Mouse (Mus musculus): ENCODE results near the gene Agap2. TPM values are rescaled to one million over a fixed set of nuclear protein-coding genes. Genes with fewer than 3 reads are reported as not detected.

The Agap2 gene
- polyA plus RNA-seq, 1 experiment from 2014 or later = 4.0 TPM

DNA sequence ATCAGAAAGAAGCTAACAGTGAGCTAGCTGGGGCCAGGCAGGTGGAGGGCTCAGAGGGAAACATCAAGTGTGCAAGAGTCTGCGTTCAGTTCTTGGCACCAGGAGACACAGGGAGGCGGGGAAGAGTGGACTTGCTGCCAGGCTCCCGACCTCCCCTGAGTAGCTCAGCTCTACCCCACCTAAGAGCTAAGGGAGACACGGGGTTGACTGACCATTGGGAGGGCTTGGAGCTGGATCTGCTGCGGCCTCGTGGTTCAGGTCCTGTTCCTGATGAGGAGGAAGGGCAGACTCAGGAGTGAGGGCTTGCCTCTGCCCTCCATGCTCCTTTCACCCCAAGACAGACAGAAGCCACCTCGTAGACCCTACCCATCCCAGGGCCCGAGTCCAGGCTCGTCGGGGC is 24.1 kb downstream of the Agap2 start:
- Histone ChIP-seq H3K4me2 (no peak overlapping the region), H3K36me3 (peaks cover 48% of the 10 kb centered on the region), H3K27ac (replicated peaks) (no peak overlapping the region), H3K9ac (no peak overlapping the region), H3K4me3 (no peak overlapping the region), H3K4me1 (replicated peaks) (peaks cover 11% of the 10 kb centered on the region), H3K27me3 (no peaks in the 10 kb centered on the region), H3K9me3 (no peaks in the 10 kb centered on the region)
- ATAC-seq (ENCODE audit: low FRiP score, low read depth) = no peak
- WGBS = 90% methylated on average over 10 of the region's 10 CpGs

DNA sequence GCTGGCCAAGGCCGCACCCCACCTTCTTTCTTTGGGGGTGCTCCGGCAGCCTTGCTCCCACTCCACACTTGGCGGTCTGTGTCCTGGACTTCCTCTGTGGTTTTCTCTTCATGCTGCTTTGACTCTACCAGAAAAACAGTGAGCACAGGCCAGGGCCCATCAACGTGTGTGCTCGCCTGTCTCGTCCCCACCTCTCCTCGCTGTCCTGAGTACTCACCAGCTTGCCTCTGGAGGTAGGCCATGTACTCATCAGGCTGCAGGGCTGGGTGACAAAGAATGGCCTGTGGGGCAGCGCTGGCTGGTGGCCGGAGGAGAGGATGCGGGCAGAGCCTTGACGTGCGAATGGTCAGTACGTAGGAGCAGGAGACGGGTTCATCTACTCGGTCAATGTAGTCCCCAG is 24.8 kb downstream of the Agap2 start:
- Histone ChIP-seq H3K27me3 (no peaks in the 10 kb centered on the region), H3K36me3 (peaks cover 50% of the 10 kb centered on the region), H3K27ac (replicated peaks) (no peak overlapping the region), H3K4me1 (replicated peaks) (peaks cover 4% of the 10 kb centered on the region), H3K9ac (no peak overlapping the region), H3K4me2 (no peak overlapping the region), H3K9me3 (no peaks in the 10 kb centered on the region), H3K4me3 (no peak overlapping the region)
- no peak for ATAC-seq (ENCODE audit: low FRiP score, low read depth)
- 94% methylated on average over 15 of the region's 15 CpGs for WGBS

DNA sequence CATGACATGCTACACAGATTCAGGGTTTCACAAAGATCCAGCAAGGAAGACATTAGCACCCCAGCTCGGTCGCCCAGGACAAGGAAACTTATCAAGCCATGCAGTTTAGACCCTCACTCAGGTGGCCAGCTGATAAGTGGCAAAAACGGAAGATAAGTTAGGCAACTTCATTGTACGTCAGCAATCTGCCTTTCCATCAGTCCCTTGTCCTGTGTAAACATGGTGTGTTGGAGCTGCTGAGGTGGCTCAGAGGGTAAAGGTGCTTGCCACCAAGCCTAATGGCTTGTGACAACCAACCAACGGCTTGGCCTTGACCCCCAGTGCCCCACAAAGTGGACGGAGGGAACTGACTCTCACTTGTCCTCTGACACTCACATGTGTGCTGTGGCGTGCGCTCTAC is 25.3 kb downstream of the Agap2 start:
- H3K4me3 ChIP-seq = no peak overlapping the region
- no peak for ATAC-seq (ENCODE audit: low FRiP score, low read depth)
- peaks cover 56% of the 10 kb centered on the region for H3K36me3 ChIP-seq
- no peak overlapping the region for H3K4me2 ChIP-seq
- 90% methylated on average over 8 of the region's 8 CpGs for WGBS
- H3K9me3 ChIP-seq = no peaks in the 10 kb centered on the region
- no peak overlapping the region for H3K27ac ChIP-seq (replicated peaks)
- no peaks in the 10 kb centered on the region for H3K4me1 ChIP-seq (replicated peaks)
- no peak overlapping the region for H3K9ac ChIP-seq
- no peaks in the 10 kb centered on the region for H3K27me3 ChIP-seq

DNA sequence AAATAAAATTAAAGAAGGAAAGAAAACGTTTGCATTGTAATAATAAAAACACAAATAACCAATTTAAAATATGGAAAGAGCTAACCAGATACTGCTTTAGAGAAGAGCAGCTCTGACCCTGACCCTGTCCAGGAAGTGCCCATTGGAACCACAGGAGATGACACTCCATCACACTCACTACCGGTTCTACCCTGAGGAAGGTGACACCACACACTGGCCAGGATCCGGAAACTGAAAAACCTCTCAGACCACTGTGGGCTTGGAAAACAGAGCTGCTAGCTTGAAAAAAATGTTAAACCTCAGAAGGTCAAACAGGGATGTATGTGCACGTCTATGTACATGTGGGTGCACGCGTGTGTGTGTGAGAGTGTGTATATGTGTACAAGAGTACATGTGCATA is 26.1 kb downstream of the Agap2 start:
- 88% methylated on average over 6 of the region's 6 CpGs for whole genome bisulfite sequencing
- Histone ChIP-seq H3K4me3 (no peak overlapping the region), H3K4me2 (no peak overlapping the region), H3K9ac (no peak overlapping the region), H3K27ac (replicated peaks) (no peak overlapping the region), H3K27me3 (no peaks in the 10 kb centered on the region), H3K9me3 (no peaks in the 10 kb centered on the region), H3K4me1 (replicated peaks) (no peaks in the 10 kb centered on the region), H3K36me3 (peaks cover 55% of the 10 kb centered on the region)
- ATAC-seq (ENCODE audit: low FRiP score, low read depth) = no peak

DNA sequence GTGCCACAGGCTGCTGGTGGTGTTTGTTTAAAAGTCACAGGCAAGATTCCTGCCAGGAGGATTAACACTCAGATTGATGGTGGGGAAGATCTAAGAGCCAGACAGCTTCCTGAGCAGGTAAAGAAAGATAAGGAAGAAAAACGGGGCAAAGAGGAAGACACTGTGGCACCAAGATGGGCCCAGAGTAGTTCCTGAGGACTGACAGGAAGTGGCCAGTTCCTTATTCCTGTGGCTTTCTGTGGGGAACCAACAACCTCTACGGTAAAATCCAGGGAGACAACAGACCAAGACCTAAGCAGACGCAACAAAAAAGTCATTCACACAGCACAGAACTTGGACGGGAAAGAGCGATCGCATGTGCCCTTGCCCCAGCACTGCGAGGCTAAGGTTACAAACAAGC is 28.5 kb downstream of the Agap2 start:
- no peak overlapping the region for H3K27ac ChIP-seq (replicated peaks)
- H3K9ac ChIP-seq = no peak overlapping the region
- H3K4me3 ChIP-seq = no peak overlapping the region
- H3K4me2 ChIP-seq = no peak overlapping the region
- no peak for ATAC-seq (ENCODE audit: low FRiP score, low read depth)
- 90% methylated on average over 7 of the region's 7 CpGs for WGBS
- H3K36me3 ChIP-seq = peaks cover 39% of the 10 kb centered on the region
- H3K4me1 ChIP-seq (replicated peaks) = no peaks in the 10 kb centered on the region
- H3K27me3 ChIP-seq = no peaks in the 10 kb centered on the region
- H3K9me3 ChIP-seq = no peaks in the 10 kb centered on the region

DNA sequence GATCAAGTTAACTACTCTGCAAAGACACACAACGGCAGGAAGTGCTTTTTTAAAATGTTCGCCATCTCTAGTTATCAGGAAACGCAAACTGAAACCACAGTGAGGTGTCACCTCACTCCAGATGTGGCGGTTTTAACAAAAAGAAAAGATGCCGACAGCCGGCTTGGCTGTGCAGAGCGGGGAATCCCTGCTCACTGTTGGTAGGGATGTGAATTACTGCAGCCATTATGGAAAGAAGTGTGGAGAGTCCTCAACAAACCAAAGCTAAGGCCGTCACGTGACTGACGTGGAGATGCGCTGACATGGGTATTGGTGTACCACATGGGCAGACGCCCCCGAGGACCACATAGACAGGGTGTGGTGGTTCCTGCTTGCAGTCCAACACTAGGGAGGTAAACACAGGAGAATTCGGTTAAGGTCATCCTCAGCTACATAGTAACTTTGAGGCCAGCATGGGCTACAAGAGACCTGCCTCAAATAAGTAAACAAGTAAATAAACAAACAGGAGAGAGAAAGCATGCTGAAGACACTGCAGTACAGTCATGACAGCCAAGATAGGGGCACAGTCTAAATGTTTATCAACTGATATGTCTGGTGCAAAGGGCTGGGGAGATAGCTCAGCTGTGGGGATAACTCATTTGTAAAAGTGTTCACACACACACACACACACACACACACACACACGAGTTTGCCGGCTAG is 32.6 kb downstream of the Agap2 start:
- Histone ChIP-seq H3K4me3 (no peak overlapping the region), H3K27ac (replicated peaks) (no peak overlapping the region), H3K9ac (no peak overlapping the region), H3K4me2 (no peak overlapping the region), H3K36me3 (peaks cover 26% of the 10 kb centered on the region), H3K4me1 (replicated peaks) (no peaks in the 10 kb centered on the region), H3K9me3 (no peaks in the 10 kb centered on the region), H3K27me3 (no peaks in the 10 kb centered on the region)
- no peak for ATAC-seq (ENCODE audit: low FRiP score, low read depth)
- 94% methylated on average over 16 of the region's 16 CpGs for WGBS

DNA sequence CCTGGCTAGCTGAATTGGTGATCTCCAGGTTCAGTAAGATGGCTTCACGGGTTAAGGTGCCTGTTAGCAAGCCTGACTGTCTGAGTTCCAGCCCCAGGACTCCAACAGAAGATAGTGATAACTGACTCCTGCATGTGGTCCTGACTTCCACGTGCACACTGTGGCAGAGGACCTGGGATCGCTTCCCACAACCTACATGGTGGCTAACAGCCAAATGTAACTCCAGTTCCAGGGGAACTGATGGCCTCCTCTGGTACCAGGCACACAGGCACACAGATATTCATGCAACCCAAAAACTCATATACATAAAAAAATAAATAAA is 33.1 kb downstream of the Agap2 start:
- no peak overlapping the region for H3K9ac ChIP-seq

DNA sequence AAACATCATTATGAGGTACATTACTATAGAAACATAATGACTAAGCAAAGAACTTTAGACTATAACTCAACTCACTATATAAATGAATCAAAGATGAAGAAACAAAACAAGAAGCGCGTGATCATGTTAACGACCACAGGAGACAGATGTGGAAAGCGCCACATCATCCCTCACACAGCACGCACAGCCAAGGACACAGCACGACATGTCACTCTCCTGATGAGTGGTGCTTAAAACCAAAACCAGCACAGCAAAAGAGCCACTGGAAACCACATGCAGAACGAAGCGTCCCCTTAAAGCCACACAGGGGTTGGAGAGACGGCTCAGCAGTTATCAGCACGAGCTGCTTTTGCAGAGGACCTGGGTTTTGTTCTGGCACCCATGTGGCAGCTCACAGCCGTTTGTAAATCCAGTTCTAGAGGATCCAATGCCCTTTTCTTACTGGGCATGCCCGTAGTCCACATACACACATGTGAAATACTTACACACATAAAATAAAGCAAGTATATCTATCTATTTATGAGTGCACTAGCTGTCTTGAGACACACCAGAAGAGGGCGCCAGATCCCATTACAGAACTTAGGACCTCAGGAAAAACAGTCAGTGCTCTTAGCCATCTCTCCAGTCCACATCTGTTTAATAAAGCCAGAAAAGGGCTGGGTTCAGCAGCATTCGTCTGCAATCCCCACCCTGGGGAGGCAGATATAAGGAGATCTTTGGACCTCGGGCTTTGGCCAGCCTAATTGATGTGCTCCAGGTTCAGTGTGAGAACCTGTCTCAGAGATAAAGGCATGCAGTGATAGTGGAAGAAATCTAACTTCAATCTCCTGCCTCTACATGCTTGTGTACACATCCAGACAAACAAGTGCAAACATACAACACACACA is 36.2 kb downstream of the Agap2 start:
- no peak overlapping the region for H3K27ac ChIP-seq (replicated peaks)
- H3K36me3 ChIP-seq = peaks cover 27% of the 10 kb centered on the region
- no peak for ATAC-seq (ENCODE audit: low FRiP score, low read depth)
- no peaks in the 10 kb centered on the region for H3K9me3 ChIP-seq
- H3K4me1 ChIP-seq (replicated peaks) = no peaks in the 10 kb centered on the region
- H3K4me2 ChIP-seq = no peak overlapping the region
- H3K27me3 ChIP-seq = no peaks in the 10 kb centered on the region
- H3K9ac ChIP-seq = no peak overlapping the region
- H3K4me3 ChIP-seq = no peak overlapping the region
- WGBS = 88% methylated on average over 15 of the region's 15 CpGs

More for the DNA sequence above, 33.1 kb downstream of the Agap2 start:
- 83% methylated on average over 3 of the region's 3 CpGs for WGBS
- H3K9me3 ChIP-seq = no peaks in the 10 kb centered on the region
- H3K36me3 ChIP-seq = peaks cover 31% of the 10 kb centered on the region
- H3K27ac ChIP-seq (replicated peaks) = no peak overlapping the region
- H3K27me3 ChIP-seq = no peaks in the 10 kb centered on the region
- no peaks in the 10 kb centered on the region for H3K4me1 ChIP-seq (replicated peaks)
- H3K4me2 ChIP-seq = no peak overlapping the region
- ATAC-seq (ENCODE audit: low FRiP score, low read depth) = no peak
- H3K4me3 ChIP-seq = no peak overlapping the region

DNA sequence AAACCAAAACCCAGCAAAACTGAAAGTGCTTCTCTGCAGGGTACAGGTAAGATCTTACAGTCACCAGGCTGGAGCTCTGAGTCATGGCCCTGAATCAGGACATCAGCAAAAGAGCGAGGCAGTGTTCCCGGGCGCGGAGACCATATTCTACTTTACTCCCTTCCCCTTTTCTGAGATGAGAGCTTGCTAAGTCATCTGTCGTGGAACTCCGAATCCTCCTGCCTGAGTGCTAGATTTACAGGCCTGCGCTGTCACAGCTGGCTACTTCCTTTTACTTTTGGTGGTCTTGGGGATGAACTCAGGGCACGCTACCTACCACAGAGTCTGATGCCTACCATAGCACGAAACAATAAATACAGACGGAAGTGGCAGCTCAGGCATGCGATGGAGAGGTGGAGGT is 39.3 kb downstream of the Agap2 start:
- Histone ChIP-seq H3K9me3 (no peaks in the 10 kb centered on the region), H3K4me1 (replicated peaks) (peaks cover 3% of the 10 kb centered on the region; the same call in 1 of the 2 replicates), H3K27me3 (no peaks in the 10 kb centered on the region), H3K36me3 (peaks cover 45% of the 10 kb centered on the region), H3K4me2 (no peak overlapping the region), H3K4me3 (no peak overlapping the region), H3K27ac (replicated peaks) (no peak overlapping the region), H3K9ac (no peak overlapping the region)
- WGBS = 95% methylated on average over 11 of the region's 11 CpGs
- ATAC-seq (ENCODE audit: low FRiP score, low read depth) = no peak

DNA sequence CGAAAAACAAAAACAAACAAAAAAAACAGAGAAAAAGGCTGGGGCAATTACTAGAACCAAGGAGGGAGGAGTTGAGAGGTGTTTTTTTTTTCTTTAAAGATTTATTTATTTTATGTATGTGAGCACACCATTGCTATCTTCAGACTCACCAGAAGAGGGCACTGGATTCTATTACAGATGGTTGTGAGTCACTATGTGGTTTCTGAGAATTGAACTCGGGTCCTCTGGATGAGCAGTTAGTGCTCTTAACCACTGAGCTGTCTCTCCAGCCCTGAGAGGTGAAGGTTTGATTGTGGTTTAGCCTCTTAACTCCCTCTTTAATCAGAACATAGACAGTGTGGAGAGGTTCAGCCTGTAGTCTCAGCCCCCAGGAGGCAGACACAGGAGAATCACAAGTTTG is 40.0 kb downstream of the Agap2 start:
- H3K4me1 ChIP-seq (replicated peaks) = peaks cover 10% of the 10 kb centered on the region
- H3K9ac ChIP-seq = no peak overlapping the region
- no peak for ATAC-seq (ENCODE audit: low FRiP score, low read depth)
- H3K27ac ChIP-seq (replicated peaks) = no peak overlapping the region
- H3K36me3 ChIP-seq = peaks cover 46% of the 10 kb centered on the region
- no peaks in the 10 kb centered on the region for H3K27me3 ChIP-seq
- no peak overlapping the region for H3K4me2 ChIP-seq
- WGBS = 84% methylated on average over 2 of the region's 2 CpGs
- no peaks in the 10 kb centered on the region for H3K9me3 ChIP-seq
- no peak overlapping the region for H3K4me3 ChIP-seq

DNA sequence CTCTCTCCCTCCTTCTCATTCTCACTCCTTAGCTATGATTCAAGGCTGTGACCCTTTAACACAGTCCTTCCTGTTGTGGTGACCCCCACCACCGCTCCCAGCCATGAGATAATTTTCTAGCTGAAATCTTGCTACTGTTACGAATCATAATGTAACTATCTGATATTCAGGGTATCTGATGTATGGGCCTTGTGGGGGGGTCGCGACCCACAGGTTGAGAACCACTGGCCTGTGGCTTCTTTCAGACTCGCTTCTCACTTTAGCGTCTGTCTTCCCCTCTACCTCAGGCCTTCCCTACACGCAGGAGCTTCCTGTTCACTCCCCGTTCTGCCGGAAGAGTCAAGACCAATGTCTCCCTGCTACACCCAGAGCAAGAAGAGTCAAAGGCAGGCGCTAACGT is 43.4 kb downstream of the Agap2 start:
- no peak overlapping the region for H3K4me3 ChIP-seq
- H3K4me2 ChIP-seq = no peak overlapping the region
- no peak overlapping the region for H3K9ac ChIP-seq
- ATAC-seq (ENCODE audit: low FRiP score, low read depth) = no peak
- peaks cover 34% of the 10 kb centered on the region for H3K4me1 ChIP-seq (replicated peaks)
- peaks cover 31% of the 10 kb centered on the region for H3K36me3 ChIP-seq
- no peaks in the 10 kb centered on the region for H3K9me3 ChIP-seq
- 94% methylated on average over 11 of the region's 11 CpGs for WGBS
- no peak overlapping the region for H3K27ac ChIP-seq (replicated peaks)
- no peaks in the 10 kb centered on the region for H3K27me3 ChIP-seq

DNA sequence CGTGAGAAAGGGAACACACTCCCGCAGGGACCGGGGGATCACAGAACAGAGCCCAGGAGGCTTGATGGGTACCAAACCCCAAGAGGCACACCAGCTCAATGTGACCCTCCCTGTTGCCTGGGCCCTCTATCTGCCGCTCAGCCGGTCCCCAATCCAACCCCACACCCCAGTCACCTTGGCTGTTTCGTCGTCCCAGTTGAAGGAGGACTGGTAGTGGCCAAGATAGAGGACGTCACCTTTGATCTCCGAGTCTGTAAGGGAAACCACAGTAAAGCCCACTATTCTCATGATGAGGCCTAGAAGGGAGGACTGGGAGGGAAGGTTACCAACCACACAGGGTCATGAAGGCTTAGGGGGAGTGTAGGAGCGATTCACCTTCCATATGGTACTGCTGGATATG is 44.1 kb downstream of the Agap2 start:
- no peak overlapping the region for H3K9ac ChIP-seq
- 93% methylated on average over 10 of the region's 10 CpGs for WGBS
- peak overlapping the region; percentile 95; the same call in 1 of the 2 replicates for H3K4me2 ChIP-seq
- H3K27me3 ChIP-seq = no peaks in the 10 kb centered on the region
- no peak overlapping the region for H3K27ac ChIP-seq (replicated peaks)
- H3K4me3 ChIP-seq = no peak overlapping the region
- peaks cover 34% of the 10 kb centered on the region for H3K4me1 ChIP-seq (replicated peaks)
- H3K9me3 ChIP-seq = no peaks in the 10 kb centered on the region
- no peak for ATAC-seq (ENCODE audit: low FRiP score, low read depth)
- H3K36me3 ChIP-seq = peaks cover 31% of the 10 kb centered on the region
